Mouse (Mus musculus): ENCODE data around the gene Atp6v0e.
A peak's percentile ranks its signal among the peaks of the same experiment; 100 is the strongest.

Atp6v0e gene

DNA sequence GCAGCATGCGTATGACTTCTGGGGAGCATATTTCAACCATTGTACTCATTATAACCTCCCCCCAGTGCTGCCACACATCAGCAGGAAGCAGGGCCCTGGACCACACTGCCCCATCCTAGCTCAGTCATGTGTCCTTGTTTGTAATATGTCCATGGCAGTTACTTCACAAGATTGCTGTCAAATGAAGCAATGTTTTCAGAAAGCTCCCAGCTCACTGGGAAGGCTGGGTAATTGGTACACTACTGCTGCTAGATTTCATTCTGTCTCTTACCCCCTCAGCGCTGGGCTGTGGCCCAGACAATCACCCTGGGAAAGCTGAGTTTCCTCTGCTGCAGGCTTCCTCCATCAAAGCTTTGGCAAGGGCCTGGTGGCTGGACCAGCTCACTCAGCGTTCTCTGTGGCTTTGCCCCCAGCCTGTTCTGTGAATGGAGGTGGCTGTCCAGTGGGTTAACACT, 22.7 kb upstream of the Atp6v0e start:
- DNase-seq (ENCODE audit: extremely low spot score, low spot score), result no peak

DNA sequence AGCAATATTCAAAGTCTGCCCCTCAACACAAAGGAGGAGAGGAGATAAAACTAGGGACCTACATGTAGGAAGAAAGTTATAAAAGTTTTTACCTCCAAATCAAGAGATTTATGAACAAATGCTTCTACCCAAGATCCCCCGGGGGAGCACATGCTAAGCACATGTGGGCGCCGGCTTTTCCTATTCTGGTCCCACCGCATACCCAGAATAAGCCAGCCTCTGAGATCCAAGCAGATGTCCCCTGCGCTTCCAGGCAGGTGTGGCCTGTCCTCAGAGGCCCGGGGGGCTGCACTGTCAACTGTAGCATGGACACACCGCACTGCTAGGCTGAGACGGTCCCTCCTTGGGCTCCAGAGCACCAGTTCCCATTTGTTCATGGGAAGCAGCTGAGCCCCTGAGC, 19.6 kb upstream of the Atp6v0e start:
- DNase-seq (ENCODE audit: extremely low spot score, low spot score), result no peak

DNA sequence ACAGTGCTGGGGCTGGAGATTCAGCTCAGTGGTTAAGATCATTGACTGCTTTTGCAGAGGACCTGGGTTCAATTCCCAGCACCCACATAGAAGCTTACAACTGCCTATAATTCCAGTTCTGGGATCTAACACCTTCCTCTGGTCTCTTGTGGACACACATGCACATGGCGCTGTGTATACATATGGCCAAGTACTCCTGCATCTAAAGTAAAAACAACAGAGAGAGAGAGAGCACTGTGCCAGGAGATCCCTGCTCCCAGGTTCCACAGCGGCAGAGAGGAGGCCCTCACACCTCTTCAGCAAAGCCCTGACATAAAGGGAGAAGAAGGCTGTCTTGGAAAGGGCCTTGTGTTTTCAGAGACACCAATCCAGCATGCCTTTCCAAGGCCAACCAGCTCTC, 19.0 kb upstream of the Atp6v0e start:
- no peak for DNase-seq (ENCODE audit: extremely low spot score, low spot score)

GRCm38 (mm10) chr17:26644509-26645410, 18.3 kb upstream of the Atp6v0e start:
- peak; percentile 49 for DNase-seq (ENCODE audit: extremely low spot score, low spot score)

GRCm38 (mm10) chr17:26645411-26645854, 17.6 kb upstream of the Atp6v0e start:
- DNase-seq (ENCODE audit: extremely low spot score, low spot score), result no peak

GRCm38 (mm10) chr17:26647283-26647682, 15.7 kb upstream of the Atp6v0e start:
- no peak for DNase-seq (ENCODE audit: extremely low spot score, low spot score)

DNA sequence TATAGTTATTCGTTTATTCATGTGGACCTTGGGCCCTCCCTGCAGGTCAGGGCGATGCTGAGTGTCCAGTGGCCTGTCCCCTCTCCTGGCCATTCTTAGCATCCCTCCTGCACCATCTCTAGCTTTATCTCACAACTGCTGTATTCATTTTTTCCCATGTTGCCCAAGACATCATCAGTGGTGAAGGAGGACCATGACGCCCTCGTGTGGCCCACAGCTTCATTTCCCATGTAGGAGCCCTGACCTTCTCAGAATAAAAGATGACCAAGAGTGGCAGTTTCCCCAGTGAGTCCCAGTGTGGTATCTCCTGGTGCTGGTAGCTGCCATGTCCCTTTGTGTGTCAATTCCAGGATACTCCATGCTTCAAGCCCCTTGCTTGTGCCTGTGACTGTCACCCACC, 13.5 kb upstream of the Atp6v0e start:
- DNase-seq (ENCODE audit: extremely low spot score, low spot score), result no peak

DNA sequence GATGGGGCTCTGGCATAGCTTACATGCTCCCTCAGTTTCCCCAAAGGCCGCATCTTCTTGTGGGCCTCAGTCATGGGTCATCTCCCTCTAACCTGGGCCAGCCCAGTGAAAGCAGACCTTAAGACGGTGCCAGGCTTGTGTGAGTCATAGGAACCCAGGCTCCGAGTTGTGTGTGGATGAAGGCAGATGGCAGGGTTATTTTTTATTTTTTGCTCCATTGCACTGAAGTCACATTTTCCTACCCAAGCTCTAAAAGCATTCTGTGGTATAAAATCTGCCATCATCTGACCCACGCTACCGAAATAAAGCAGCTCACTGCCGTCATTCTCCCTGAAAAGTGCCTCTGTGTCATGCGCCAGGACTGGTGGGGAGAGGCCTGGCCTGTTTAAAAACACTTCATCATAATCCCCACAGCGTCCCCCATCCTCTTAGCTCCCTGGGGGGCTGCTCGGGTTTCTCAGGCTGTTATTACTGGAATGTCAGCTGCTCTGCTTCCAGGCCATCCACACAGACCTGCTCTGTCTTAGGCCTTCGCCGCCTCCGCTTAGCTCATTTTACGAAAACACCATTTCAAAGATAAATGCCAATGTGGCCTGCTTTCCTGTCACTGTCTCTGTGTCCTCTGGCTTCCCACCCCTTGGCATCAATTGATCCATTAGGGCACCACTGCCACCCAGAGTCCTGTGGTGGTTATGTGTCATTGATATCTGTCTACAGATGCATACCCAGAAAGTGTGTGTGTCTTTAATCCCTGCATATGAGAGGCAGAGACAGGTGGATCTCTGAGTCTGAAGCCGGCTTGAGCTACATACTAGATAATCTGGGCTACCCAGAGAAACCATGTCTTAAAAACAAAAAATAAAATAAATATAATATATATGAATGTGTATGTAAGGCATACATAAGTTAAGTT, 12.3 kb upstream of the Atp6v0e start:
- no peak for DNase-seq (ENCODE audit: extremely low spot score, low spot score)

- DNase-seq (ENCODE audit: extremely low spot score, low spot score), result no peak
These were observed 4.0 kb upstream of the Atp6v0e start for GRCm38 (mm10) chr17:26658854-26659572.

- DNase-seq (ENCODE audit: extremely low spot score, low spot score), result no peak
These were observed 3.5 kb upstream of the Atp6v0e start for GRCm38 (mm10) chr17:26659573-26659915.

GRCm38 (mm10) chr17:26660192-26660912, 2.7 kb upstream of the Atp6v0e start:
- peak; percentile 71 for DNase-seq (ENCODE audit: extremely low spot score, low spot score)

- no peak for DNase-seq (ENCODE audit: extremely low spot score, low spot score)
These were observed 827 bp upstream of the Atp6v0e start for GRCm38 (mm10) chr17:26662204-26662603.

GRCm38 (mm10) chr17:26665600-26665999, 2.6 kb downstream of the Atp6v0e start:
- DNase-seq (ENCODE audit: extremely low spot score, low spot score), result no peak

DNA sequence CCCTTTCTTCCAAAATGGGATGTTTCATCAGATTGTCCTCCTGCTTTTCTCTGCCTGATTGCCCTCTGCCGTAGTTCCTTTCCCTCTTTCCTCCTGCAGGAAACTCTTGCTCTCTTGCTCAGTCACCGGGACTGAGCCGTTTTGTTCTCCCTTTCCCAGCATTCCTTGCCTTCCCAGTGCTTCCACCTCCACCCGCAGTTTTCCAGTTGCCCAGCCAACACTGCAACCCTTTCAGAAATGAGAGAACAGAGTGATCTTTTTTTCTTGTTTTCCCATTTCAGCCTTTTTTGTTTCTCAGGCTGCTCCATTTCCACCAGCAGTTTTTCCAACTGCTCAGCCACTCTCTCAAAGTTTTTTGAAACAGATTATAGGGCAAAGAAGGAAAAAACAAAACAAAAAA, 8.2 kb downstream of the Atp6v0e start:
- DNase-seq (ENCODE audit: extremely low spot score, low spot score), result no peak

GRCm38 (mm10) chr17:26675845-26676244, 12.8 kb downstream of the Atp6v0e start:
- DNase-seq (ENCODE audit: extremely low spot score, low spot score), result no peak

GRCm38 (mm10) chr17:26676252-26676615, 13.2 kb downstream of the Atp6v0e start:
- peak; percentile 85 for DNase-seq (ENCODE audit: extremely low spot score, low spot score)

DNA sequence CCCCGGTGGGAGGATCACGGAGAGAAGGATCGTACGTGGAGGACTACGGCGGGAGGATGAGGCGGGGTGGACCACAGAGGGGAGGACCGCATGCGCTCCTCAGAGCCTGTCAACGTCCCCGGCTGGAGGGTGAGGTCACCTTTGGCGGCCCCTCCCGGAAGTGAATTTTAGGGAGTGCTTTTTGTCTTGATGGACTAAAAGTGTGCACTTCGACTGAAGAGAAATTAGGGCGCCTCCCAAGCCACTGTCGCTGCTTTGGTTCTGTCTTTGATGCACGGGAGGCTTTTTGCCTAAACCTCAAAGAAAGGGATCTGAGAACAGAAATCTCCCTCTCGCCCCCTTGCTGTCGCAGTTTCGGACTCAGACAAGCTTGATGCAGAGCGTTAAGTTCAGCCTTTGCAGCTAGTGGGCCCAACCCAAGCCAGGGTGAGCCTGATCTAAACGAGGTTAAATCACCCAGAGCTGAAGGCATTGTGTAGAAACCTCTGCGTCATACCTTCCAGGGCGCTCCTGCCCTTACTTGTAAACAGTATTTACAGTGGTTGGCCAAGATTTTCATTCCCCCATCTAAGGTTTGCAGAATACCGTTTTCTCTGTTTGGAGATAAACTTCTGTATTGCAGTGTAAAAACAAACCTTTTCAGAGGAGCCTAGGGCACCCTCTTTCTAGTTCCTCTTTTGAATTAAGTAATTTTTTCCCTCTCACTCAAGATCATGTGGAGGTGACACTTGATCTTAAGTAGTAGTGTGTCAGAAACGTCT, 13.8 kb downstream of the Atp6v0e start:
- no peak for DNase-seq (ENCODE audit: extremely low spot score, low spot score)

GRCm38 (mm10) chr17:26677711-26678637, 14.9 kb downstream of the Atp6v0e start:
- no peak for DNase-seq (ENCODE audit: extremely low spot score, low spot score)

GRCm38 (mm10) chr17:26681276-26681675, 18.2 kb downstream of the Atp6v0e start:
- DNase-seq (ENCODE audit: extremely low spot score, low spot score), result no peak
